Mouse (Mus musculus) CD4-positive, CD25-positive, alpha-beta regulatory T cell, adult 4 months (primary cell): ENCODE measurements around the gene Evx2. TPM values are rescaled to one million over a fixed set of nuclear protein-coding genes. Genes with fewer than 3 reads are reported as not detected.

ENCODE experiments used
- ATAC-seq: one replicate; pipeline ENCODE4 v1.8.0; 2017
- polyA plus RNA-seq, 2 experiments: library from polyadenylated mRNA; unstranded; fragments of 100-300 nt; shearing (Covaris generic); gene quantifications; one replicate each; pipeline ENCODE4 v1.2.1; 2017

Gene Evx2
- polyA plus RNA-seq, 2 experiments from 2014 or later = not detected

DNA sequence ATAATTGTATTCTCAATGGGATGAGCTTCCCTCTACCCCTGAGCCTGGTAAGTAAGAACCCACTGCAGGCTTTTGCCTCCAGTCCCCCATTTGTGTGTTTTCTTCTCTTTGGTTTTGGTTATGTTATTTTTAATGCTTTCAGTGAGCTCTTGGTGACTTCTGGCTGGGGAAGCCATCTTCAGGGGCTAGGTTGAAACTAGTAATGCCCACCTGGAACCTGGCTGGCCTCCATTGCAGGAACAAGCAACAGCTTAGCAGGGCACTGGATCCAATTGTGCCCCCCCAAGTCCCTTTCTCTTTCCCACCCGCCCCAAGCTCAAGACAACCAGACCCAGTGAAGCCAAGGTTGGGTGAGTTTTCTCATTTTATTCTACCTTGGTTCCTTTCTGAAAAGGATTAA lies 36.0 kb upstream of the Evx2 start:
- ATAC-seq = no peak

- peak; percentile 33 for ATAC-seq
Observed at GRCm38 (mm10) chr2:74694066-74694465, 34.7 kb upstream of the Evx2 start.

GRCm38 (mm10) chr2:74693432-74693827 lies 34.1 kb upstream of the Evx2 start:
- ATAC-seq = no peak

DNA sequence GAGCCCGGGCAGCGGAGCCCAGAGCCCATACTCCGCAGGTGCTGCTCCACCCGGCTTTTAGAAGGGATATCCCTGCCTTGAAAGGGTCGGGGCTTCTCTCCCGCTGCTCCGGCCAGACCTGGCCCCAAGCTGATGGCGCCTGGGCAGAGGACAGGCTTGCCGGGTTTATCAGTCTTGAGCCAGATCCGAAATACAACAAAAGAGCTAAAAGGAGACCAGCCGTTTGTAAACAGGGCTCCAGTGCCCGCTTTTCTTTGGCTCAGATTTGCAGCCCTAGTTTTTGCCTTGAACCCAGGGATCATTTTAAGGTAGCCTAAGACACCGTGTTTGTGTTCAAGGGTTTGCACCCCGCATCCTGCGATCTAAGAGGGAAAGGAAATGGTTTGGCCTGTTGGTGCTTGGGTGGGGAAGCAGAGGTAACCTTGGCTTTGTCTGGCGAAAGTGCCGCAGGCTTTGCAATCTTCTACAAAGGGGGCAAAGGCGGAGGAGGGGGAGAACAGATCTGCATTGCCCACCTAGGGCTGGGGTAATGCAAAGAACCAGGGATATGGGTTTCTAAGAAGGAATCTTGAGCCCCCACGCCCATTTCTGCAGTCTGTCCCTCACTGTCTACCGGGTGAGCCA lies 33.6 kb upstream of the Evx2 start:
- no peak for ATAC-seq

DNA sequence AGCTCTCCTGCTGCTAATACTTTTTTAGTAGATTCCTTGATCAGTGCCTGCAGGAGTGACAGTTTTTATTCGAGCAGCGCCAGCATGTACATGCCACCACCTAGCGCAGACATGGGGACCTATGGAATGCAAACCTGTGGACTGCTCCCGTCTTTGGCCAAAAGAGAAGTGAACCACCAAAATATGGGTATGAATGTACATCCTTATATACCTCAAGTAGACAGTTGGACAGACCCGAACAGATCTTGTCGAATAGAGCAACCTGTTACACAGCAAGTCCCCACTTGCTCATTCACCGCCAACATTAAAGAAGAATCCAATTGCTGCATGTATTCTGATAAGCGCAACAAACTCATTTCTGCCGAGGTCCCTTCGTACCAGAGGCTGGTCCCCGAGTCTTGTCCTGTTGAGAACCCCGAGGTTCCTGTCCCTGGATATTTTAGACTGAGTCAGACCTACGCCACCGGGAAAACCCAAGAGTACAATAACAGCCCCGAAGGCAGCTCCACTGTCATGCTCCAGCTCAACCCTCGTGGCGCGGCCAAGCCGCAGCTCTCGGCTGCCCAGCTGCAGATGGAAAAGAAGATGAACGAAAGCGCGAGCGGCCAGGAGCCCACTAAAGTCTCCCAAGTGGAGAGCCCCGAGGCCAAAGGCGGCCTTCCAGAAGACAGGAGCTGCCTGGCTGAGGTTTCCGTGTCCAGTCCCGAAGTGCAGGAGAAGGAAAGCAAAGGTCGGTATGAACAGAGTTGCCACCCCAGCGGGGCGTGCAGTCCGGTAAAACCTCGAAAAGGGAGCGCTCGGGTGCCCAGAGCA lies 32.8 kb upstream of the Evx2 start:
- no peak for ATAC-seq

- ATAC-seq = no peak
Observed at GRCm38 (mm10) chr2:74691022-74691951, 31.9 kb upstream of the Evx2 start, which contains the start of gene Hoxd10. Gene Hoxd10, plus strand, starts transcription at chr2:74691924.

- no peak for ATAC-seq
Observed at GRCm38 (mm10) chr2:74690338-74690716, 31.0 kb upstream of the Evx2 start.

GRCm38 (mm10) chr2:74689574-74690337 lies 30.4 kb upstream of the Evx2 start:
- no peak for ATAC-seq

GRCm38 (mm10) chr2:74688795-74689573 lies 29.6 kb upstream of the Evx2 start:
- ATAC-seq = no peak

DNA sequence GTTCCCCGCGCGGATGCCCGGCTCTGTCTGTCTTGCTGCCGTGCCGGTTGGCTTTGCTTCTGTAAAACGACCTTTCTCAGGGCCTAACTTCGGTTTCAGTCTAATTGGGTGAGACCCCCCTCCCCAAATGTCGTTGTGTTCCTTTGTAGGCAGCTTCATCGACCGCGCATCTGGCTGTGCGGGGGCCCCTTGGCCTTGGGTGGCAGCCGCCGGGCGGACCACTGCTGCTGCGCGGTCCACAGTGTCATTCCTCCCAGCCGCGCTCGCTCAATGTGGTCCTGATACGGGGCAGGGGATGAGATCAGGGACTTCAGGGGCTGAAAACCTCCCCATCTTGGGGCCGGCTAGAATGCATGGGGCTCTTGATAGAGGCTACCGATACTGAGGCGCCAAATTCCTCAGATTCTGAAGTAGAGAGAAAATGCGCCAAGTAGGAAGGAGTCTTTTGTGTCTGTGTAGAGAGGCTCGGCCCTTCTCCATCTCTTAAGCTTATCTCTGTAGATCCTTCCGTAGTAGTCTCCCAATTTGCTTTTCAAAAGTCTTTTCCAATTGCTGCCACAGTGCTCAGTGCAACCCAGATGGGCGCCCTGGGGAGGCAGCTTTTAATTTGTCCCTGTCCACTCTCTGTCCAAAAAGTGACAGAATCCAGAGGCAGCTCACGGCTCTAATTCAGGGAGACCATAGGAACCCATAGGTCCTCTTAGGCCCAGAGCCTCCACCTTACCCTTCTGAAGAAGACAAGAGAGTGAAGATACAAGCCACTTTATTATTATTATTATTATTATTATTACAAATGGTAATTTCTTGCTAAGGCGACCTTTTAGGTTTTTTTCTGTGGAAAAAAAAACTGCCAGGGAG lies 28.6 kb upstream of the Evx2 start:
- ATAC-seq = no peak

GRCm38 (mm10) chr2:74686988-74687697 lies 27.8 kb upstream of the Evx2 start:
- ATAC-seq = no peak

DNA sequence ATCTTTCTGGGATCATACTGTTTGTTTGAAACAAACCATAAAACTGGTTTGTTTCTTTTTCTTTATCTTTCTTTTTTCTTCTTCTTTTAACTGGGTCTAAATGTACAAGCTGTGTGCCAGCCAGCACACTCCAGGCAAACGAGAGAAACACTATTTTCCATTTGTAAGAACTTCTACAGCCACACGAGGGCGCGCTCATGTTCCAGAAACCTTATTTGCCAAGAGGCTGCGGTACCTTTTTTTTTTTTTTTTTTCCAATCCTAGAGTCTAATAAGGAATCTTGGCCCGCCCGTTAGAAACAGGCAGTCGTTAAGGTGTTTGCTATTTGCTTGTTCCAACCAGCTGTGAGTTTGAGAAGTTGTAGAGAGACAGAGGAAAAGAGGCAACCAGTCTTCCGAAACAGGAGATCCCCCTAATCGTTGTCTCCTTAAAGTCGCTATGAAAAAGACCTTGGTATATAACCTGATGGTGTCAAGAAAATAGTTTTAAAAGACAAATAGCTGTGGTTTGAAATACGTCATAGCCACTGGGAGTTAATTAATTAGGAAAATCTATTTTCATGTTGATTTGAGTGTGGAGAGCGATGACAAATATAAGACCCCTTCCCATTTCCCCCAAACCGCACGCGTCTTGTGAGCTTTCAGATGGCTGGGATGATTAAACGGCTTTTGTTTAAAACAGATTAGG lies 27.1 kb upstream of the Evx2 start:
- no peak for ATAC-seq

- no peak for ATAC-seq
Observed at GRCm38 (mm10) chr2:74685059-74685603, 25.8 kb upstream of the Evx2 start.

DNA sequence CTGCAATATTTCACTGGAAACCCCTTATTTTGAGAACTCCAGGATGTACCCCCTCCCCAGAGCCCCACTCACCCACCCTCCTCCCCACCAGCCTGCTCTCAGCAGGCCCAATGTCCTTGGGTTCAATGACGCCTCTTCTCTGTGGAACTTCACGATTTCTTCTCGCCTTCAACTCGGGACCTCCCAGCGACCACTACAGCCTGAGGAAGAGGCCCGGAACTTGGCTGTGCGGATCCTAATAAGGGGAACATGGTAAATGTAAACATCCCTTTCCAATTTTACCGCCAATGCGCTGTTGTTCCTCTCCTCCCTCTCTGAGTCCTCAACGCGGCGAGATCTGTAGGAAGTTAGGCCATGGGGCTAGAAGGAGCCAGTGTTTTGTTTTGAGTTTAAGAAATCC lies 24.7 kb upstream of the Evx2 start:
- ATAC-seq = no peak

- no peak for ATAC-seq
Observed at GRCm38 (mm10) chr2:74683471-74683951, 24.2 kb upstream of the Evx2 start.

DNA sequence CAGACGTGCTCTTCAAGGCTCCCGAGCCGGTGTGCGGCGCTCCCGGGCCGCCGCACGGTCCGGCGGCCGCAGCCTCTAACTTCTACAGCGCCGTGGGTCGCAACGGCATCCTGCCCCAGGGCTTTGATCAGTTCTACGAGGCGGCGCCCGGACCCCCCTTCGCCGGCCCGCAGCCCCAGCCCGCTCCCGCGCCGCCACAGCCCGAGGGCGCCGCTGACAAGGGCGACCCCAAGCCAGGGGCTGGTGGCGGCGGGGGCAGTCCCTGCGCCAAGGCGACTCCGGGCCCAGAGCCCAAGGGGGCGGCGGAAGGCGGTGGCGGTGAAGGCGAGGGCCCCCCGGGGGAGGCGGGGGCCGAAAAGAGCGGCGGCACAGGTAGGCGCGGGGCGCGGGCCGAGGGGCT lies 23.4 kb upstream of the Evx2 start:
- ATAC-seq = no peak

DNA sequence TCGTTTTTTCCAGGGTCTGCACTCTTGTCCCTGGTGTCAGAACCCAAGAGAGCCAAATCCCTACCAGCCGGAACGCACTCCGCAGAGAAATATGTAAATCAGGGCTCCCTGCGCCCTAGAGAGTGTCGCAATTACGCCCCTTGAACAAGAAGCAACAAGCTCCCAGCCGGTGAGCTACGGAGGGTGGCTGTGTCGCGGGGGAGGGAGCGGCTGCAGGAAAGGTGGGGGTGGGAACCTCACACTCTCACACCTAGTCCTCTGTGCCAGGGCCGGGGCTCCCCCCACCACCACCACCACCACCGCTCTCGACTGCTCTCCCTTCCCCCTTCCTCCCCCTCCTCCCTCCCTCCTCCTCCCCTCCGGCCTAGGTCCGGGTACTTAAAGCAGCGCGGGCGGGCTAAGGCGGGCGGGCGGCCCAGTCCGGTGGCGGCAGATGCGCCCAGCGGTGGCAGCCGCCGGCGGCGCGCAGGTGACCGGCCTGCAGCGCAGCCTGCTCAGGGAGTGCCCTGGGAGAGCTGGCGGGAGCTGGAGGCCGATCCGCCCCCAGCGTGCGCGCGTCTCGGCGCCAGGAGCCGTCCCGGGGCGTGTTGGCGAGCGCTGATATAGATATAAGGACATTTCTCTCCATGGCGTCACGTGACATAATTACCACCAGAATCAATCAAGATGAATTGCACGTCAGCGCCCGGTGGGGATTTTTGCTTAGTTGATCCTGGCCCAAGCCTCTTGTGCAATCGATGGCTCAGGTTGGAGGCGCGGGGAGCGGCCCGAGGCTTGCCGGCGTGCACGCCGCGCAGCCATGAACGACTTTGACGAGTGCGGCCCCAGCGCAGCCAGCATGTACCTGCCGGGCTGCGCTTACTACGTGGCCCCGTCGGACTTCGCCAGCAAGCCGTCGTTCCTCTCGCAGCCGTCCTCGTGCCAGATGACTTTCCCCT lies 22.5 kb upstream of the Evx2 start:
- no peak for ATAC-seq
